Mouse (Mus musculus) retina, postnatal 1 day (tissue): ENCODE data around the gene Nfib.

Experiments
- DNase-seq: peaks from one replicate; pipeline ENCODE4 v3.0.0-alpha.2; 2012

Gene Nfib

DNA sequence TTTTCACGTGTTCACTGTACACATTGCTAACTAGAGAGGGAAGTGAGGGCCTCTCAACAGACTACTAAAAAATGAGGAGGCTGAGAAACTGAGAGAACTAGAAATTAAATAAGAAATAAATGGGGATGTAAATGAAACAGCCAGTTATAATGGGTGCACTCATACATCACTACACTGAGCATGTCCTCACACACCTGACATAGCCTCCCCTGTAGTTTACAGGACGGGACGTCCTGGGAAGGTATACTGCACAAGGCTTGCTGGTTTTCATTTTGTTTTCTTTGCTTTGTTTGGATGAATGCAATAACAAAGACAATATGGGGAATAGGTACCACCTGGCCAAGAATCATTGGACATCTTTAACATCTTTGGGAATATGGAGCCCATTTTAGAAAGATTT lies 211.1 kb downstream of the Nfib start:
- no peak for DNase-seq

DNA sequence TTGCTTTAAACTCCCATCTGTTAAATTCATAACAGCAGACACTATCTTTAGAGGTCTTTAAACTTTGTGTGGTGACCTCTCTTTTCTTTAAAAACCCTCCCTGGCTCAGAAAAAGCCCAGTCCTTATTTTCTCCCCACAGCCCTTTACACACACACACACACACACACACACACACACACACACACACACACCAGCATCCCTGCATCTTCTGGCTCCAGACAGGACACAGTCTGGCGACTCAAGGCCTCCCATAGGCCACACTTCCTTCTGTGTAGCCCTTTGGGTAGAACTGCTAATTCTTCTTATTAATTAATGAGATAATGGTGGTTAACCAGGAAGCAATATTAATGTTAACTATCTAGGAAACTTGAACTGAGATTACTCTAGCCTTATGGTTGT lies 211.7 kb downstream of the Nfib start:
- no peak for DNase-seq

DNA sequence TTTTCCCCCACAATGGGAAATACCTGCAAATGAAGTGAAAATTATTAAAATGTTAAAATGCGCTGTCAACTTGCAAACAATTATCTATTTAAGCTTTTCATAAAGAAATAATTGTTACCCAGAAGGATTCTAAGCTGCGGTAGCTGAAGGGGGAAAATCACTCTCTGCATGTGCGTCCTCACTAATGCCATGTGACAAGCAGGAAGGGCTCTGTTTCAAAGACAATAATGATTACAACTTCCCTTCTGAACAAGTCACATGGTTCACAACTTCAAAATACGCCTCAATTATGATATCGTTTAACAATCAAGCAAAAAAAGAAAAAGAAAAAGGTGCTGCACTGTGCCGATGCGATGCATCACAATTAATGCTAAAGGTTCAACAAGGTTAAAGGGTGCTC lies 212.2 kb downstream of the Nfib start:
- DNase-seq = peak; percentile 46

DNA sequence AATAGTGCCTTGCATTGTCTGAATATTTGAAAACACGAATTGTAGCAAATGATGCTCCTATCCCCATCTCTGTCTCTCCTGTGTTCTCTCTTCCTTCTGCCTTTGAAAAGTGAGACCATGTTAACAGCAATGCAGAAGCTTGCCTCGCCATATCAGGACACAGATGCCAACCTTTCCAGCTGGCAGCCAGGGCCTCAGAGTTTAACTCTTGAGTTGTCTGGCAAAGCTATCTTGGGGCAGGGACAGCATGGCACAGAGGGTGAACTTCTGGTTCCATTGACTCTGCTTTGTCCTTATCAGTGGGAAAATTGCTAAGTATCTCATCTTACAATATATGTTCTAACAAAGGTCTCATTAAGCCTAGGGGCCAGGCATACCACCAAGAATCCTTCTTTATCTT lies 212.8 kb downstream of the Nfib start:
- no peak for DNase-seq

DNA sequence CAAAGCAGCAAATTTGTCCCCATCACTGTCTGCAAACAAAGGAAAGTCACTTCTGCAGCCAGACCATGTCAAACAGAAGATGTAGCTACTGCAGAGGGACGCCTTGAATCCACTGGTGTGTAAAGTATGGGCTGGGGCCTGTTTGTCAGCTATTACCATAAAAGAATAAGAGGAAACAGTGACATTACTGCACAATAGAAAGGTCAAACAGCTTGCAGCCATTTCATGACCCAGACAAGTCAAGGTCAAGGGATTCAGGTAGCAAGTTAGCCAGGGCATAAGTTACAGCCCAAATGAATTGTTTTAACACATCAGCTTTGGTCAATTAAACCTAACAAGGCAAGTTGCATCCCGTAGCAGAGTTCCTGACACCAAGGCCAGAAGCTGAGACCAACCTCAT lies 215.6 kb downstream of the Nfib start:
- DNase-seq = no peak

DNA sequence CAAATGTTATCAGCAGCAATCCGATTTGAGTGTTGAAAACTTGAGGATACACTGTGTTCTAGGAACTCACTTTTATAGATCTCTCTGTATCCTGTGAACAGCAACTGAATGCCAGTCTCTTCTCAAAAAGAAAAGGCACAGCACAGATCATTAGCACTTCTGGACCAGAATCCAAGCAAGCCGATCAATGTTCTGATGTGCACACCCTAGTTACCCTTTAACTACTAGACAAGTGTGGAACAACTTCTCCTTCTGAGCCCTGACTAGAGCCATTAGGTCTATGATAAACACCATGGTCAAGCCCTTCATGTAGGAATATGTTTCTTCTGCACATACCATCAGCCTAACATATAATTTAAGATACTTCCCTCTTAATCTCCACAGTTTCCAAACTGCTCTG lies 219.6 kb downstream of the Nfib start:
- no peak for DNase-seq

DNA sequence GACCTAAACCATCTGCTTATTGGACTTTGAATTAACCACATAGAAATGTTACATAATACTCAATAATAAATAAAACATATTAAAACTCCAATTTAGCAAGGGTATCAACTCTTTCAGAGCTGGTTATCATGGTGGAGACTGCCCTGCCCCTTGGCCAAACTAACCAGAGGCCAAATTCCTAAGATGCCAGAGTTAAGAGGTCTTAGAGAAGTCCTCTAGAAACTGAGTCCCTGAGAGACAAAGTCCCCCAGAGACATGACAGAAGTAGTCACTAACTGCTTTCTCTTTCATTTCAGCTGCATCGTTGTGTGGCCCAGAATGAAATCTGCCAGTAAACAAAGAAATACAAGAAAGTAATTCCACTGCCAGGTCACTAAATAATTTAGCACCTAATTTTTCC lies 221.7 kb downstream of the Nfib start:
- DNase-seq = no peak

DNA sequence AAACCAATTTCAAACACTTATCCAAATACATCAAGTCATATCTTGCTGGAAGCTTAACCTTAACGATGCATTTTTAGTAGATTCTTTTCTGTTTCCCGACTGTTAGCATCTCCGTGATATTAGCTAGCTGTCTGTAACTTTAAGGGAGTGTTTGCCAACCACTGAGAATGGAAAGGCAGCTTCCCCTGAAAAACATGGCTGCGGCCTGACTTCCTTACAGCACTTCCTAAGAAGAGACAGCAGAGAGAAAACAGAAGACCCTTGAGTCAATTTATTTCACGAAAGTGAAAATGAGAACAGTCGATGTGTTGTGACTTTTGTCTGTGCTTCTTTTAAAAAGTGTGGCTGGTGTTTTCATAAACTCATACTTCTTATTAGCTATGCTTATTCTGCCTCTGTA lies 222.3 kb downstream of the Nfib start:
- no peak for DNase-seq

DNA sequence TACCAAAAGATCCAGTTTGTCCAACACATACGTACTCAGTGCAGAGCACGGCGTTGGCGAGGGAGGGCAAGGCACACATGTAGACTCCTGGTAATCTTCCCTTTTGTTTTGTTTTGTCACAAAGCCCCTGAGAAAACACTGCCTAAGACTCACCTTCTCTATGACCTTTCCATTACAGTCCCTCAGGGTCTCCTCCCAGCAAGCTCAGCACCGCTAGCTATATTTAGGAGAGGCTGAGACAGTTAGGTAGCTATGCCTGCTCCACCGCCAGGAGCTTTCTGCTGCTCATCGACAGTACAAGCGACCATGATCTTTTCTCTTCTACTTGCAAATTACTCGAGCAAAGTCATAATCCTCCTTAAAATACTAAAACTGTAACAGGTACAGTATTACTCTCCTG lies 224.9 kb downstream of the Nfib start:
- DNase-seq = no peak

DNA sequence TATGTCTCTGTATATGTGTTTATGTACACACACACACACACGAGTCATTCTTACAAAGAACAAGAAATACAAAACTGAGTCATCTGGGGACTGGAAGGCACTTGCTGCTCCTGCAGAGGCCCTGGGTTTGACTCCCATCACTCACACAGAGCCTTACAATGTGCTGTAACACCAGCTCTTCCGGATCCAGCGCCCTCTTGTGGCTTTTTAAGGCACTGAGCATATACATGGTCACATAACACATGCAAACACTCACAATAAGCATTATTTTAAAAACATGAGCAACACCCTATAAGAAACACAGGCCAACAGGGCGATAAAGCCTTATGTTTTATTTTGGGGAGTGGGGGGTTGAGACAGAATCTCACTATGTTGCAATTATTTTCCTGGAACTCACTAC lies 226.2 kb downstream of the Nfib start:
- no peak for DNase-seq

DNA sequence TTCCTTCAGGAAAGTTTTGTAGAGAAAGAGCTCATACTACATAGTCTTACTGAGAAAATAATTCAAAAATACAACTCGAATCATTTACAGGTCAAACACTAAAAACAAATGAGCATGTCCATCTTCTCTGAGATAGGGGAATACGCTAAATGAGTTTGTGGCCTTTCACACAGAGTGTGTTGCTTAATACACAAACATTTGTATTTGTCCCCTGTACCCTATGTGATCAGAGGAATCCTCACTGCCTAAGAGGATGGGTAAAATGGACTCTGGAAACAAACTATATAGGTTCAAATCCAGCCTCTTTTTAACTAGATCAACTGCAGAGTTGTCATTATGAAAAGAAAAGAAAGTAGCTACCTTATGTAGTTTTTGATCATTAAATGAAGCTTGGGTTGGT lies 227.8 kb downstream of the Nfib start:
- DNase-seq = no peak

DNA sequence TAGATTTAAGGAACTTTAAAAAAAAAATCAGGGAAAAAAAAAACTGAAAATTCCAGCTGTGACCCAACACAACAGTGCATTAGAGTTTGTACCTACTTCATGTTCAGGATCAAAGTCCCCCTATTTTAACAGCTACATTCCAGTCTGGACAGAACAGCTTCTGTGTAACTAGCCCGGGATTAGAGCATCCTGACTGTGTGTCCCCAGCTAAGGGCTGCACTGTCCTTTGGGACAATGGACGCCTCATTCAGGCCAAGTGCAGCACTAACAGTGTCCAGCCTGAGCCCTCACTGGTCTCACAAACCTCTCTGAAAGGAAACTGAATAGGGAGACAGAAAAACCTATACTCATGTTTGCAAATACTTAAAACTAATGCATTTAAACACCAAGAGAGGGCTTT lies 229.1 kb downstream of the Nfib start:
- DNase-seq = no peak

DNA sequence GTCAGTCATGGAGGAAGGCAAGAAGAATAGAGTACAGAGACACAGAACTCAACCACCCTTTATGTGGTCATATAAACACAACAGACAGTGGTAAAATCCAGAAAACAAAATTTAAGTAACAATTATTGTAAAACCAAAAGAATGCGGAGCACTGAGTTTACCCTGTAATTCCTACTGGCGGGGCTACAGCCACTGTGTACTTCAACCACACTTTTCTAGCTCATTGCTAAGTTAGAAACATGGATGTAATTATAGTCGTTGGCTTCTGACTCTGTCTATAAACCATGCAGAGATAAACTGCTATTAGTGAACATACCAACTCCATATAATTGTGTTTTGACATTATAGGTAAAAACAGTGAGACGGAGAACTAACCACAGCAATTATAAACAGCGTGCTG lies 231.2 kb downstream of the Nfib start:
- no peak for DNase-seq

DNA sequence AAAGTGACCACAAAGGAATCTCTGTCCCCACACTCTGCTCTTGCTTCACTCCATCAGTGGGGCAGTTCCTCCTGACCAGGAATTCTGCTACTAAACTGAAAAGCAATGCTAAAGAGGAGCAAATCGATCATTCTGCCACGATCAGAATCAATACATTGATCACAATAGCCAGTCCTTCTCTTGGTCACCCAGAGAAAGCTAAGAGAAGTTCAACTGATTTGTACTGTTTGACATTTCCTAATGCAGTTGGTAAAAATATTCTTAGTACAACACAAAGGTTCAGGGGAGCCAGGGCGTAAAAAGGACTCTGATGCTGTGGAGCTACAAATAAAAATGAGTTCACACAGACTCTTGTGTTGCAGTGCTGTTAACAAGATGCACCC lies 234.6 kb downstream of the Nfib start:
- no peak for DNase-seq

DNA sequence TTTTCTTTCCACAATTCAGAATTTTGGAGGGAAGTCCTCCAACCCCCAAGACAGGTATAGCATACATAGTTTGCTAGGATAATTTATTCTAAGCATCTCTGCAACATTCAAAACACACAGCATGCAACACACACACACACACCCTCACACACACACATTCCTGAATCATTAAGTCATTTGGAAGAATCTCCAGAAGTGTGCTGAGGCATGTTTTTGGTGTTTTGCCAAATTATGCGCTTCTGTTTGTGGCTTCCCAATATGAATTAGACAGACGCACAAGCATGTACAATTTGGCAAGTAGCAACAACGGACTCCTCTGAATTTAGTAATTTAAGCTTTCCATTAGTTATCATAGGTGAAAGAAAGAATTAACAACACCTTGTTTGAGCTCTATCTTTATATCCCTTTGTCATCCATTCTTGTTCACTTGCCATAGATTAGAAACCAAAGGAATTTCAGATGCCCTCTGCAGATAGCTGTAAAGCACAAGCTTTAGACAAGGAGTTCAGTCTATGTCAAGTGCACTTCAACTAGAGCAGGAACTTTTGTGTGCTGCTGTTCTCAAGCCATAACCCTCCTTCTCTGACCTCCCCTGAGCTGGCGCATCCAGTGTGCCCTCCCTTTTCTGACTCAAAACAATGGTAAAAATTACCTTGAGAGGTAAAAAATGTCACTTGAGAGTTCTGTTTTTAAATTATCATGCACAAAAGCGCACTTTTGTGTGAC lies 235.2 kb downstream of the Nfib start:
- peak; percentile 27 for DNase-seq

DNA sequence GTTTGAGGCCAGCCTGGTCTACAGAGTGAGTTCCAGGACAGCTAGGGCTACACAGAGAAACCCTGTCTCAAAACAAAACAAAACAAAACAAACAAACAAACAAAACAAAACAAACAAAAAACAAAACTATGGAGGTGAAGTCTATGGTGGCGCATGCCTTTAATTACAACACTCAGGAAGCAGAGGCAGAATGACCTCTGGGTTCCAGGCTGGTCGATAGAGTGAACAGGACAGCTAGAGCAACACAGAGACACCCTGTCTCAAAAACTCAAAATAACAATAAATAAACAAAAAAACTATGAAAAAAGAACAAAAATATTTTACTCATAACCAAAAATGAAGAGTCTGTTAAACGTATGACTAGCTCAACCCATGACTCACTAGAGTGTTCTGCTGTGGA lies 236.6 kb downstream of the Nfib start:
- no peak for DNase-seq

DNA sequence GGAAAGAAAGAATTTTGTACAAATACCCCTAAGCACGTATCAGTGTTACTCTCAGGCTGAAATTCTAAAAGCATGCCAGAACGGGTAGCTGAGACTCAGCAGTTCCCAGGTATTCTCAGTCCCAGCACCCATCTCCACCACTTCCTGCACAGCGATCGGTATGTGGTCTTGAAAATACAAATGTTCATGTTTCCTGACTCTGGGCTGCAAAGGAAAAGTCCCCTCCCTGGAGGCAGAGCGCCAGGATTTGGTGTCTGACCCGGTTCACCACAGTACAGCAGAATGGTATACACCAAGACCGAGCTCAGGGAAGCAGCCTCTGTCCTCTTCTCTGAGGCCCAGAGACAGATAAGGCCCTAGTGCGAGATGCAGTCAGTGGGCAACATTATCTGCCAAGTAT lies 238.8 kb downstream of the Nfib start:
- DNase-seq = no peak

DNA sequence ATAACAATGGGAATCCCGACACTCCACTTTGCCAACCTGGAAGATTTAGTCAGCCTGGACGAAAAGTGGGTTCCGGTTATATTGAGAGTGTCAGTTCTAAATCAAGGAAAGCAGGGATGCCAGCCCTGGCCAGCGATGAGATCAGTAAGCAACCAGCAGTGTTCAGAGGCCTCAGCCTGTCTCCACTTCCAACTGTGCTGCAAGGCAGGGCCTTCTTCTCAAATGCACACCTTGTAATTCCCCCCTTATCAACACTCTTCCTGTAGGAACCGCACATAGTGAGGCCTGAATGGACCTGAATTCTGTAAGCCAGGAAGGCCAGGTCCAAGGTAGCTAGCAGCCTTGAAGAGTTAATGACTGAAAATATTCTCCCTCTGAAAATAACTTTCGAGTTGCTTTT lies 239.4 kb downstream of the Nfib start:
- no peak for DNase-seq

DNA sequence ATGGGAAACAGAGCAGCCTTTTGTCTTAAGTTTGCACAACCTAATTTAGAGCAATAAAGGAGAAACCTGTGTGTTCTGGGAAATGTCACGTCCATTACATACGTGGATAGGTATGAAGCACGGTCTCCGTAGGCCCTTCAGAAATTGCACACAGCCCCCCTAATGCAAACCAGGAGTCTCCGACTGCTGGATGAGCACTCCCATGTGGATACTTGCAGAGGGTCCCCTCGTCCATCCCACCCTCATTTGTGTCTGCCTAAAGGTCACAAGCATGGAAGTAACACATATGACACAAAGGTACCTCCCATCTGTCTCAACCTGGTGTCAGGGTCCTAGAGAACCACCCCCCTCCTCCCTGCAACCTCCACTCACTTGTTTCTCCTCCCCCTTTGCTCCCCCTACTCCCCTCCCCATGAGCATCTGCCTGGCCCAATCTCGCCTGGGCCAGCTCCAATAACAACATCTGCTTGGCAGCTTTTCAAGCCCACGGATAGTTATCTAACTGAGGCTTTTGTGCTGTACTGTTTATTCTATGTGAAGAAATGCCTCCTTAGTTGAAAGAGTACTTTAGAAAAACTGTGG lies 241.4 kb downstream of the Nfib start:
- DNase-seq = peak; percentile 83

DNA sequence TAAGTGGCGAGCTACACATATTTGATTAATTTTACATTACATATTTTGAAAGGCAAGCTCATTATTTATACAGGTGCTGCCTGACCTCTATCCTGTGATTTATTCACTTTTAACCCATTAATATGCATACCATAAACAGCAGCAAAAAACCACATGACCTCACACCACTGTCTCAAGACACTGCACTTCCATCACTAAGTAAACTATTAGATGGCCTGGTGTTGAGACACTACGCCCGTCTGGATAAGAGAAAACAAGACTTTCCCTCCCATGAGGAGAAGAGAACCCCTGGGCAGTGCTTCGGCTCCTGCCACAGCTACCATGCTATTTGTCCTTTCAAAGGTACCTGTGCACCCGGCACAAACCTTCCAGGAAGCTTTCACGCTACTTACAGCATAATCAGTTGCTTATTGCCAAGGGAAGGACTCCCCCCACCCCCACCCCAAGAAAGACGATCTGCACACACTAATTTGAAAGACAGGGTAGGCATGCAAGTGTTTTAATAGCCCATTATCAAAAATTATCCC lies 242.3 kb downstream of the Nfib start:
- DNase-seq = peak; percentile 43

DNA sequence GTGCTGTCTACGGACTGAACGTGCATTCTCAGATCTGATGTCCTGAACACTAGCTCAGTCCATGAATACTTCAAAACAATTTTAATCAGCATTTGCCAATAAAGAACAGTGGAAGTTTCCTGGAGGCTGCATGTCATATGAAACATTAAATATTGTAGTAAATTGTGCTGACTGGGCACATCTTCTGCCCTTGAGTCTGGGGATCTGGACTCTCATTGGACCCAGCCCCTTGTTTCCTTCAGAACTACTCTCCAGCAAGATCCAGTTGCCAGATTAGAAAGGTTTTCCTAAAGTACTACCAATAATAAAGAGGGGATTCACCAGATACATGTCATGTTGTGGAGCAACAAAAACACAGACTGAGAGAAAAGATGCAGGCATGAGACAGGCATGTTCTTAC lies 243.9 kb downstream of the Nfib start:
- DNase-seq = no peak

DNA sequence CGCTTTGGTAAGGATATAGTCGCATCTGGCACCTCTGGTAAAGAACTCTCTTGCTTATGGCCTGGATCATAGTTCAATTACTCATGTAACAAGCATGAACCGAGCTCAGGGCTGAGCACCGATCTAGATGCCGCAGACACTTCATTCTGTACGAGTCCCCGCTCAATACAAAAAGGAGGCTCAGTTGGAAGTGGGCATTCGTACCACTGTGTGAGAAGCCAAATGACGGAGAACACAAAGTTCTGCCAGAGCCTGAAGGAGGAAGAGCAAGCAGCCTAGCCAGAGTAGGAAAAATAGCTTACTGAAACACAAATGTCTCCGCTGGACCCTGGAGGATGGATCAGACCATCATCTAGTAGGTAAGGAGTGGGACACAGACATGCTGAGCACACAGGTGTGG lies 246.7 kb downstream of the Nfib start:
- no peak for DNase-seq

DNA sequence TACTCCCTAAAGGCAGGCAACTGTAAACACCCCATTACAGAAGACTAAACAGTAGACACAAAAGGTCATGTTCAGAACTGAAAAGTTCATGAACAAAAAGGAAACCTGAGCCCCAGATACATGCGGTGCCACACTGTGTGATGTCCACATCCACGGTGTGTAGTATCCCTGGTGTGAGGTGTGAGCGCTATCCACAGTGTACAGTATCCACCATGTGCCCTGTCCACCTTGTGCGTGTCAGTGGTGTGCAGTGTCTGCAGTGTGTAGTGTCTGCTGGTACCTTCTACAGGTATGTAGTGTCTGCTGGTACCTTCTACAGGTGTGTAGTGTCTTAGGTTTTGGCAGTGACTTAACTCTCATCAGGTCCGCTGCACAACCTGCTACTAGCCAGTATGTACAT lies 248.6 kb downstream of the Nfib start:
- no peak for DNase-seq

DNA sequence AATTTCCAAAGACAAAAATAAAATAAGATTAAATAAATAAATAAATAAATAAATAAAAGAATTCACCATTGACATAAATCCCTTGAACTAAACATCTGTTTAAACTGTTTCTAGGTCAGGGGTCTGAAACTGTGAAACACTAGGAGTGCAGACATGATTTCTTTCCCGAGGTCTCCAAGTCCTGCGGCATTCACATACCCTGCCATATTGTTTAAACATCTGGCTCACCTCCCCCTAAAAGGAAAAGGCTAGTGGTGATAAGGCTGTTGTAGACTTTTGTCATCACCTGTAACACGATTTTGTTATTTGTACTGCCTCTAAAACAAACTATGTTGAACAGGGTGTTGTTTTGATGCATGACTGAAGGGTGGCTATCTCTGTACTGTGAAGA lies 249.2 kb downstream of the Nfib start:
- no peak for DNase-seq
